Mouse (Mus musculus) hindbrain, embryonic 16.5 days (tissue): ENCODE data around the gene Gclc. TPM values are rescaled to one million over a fixed set of nuclear protein-coding genes. Genes with fewer than 3 reads are reported as not detected.

Experiments used
- ATAC-seq: fragments of 200-750 bp; cut with Nextera tagmentation; 2 replicates; pipeline ENCODE4 v1.8.0; 2017; ENCODE audit warnings: moderate TSS enrichment, moderate library complexity
- H3K27ac ChIP-seq: fragments of 300-500 bp; sonication (generic); 2 replicates; pipeline ENCODE4 v1.5.1; 2014; ENCODE audit warnings: low read depth, mild to moderate bottlenecking, control low read depth, low read length, moderate library complexity
- H3K27me3 ChIP-seq: fragments of 300-500 bp; sonication (generic); replicated peaks from 2 replicates; pipeline ENCODE4 v1.6.1; 2014; ENCODE audit warnings: low read length; ENCODE audit not compliant: control insufficient read depth, insufficient read depth
- H3K36me3 ChIP-seq: fragments of 300-500 bp; sonication (generic); 2 replicates; pipeline ENCODE4 v1.6.1; 2014; ENCODE audit warnings: mild to moderate bottlenecking, low read length, moderate library complexity, mixed read lengths; ENCODE audit not compliant: control insufficient read depth, insufficient read depth
- H3K4me1 ChIP-seq: fragments of 300-500 bp; sonication (generic); 2 replicates; pipeline ENCODE4 v1.6.1; 2014; ENCODE audit warnings: low read depth, low read length; ENCODE audit not compliant: control insufficient read depth, insufficient read depth
- H3K4me2 ChIP-seq: fragments of 300-500 bp; sonication (generic); 2 replicates; pipeline ENCODE4 v1.6.1; 2014; ENCODE audit warnings: mild to moderate bottlenecking, low read length, control low read depth, moderate library complexity
- H3K4me3 ChIP-seq: fragments of 300-500 bp; sonication (generic); 2 replicates; pipeline ENCODE4 v1.5.1; 2014; ENCODE audit warnings: mild to moderate bottlenecking, low read length, control low read depth, moderate library complexity
- H3K9ac ChIP-seq: fragments of 300-500 bp; sonication (generic); 2 replicates; pipeline ENCODE4 v1.6.1; 2014; ENCODE audit warnings: low read depth, mild to moderate bottlenecking, control low read depth, low read length, moderate library complexity
- H3K9me3 ChIP-seq: fragments of 300-500 bp; sonication (generic); 2 replicates; pipeline ENCODE4 v1.6.1; 2014; ENCODE audit warnings: mild to moderate bottlenecking, low read length, moderate library complexity; ENCODE audit not compliant: control insufficient read depth
- WGBS: fragments of 180-500 bp; shearing (Covaris S2); extraction: QIAGEN DNeasy Blood & Tissue Kit; methylation state at CpG from one replicate; pipeline ENCODE4 v1.1.7; 2014; 5-methylcytosine and 5-hydroxymethylcytosine counted together
- polyA plus RNA-seq: library from polyadenylated mRNA; unstranded; fragments of >200 nt; fragmentation: Nextera tagmentation; extraction: Ambion mirVana; gene quantifications from 2 replicates; pipeline ENCODE4 v1.2.1, GENCODE M21; 2015

The Gclc gene
- polyA plus RNA-seq, 1 experiment from 2014 or later, result 14.1 TPM

GRCm38 (mm10) chr9:77789615-77790348 lies 35.4 kb downstream of the Gclc start:
- peaks cover 15% of the 10 kb centered on the region for H3K36me3 ChIP-seq
- no peak overlapping the region for H3K27ac ChIP-seq
- H3K9me3 ChIP-seq, result no peaks in the 10 kb centered on the region
- H3K9ac ChIP-seq, result no peak overlapping the region
- 51% methylated on average over 12 of the region's 12 CpGs for WGBS
- peak; percentile 88 for ATAC-seq
- H3K4me2 ChIP-seq, result no peak overlapping the region
- no peak overlapping the region for H3K4me3 ChIP-seq
- no peaks in the 10 kb centered on the region for H3K27me3 ChIP-seq
- no peaks in the 10 kb centered on the region for H3K4me1 ChIP-seq

GRCm38 (mm10) chr9:77793838-77794237 lies 39.5 kb downstream of the Gclc start:
- WGBS, result 28% methylated on average over 3 of the region's 3 CpGs
- H3K36me3 ChIP-seq, result peaks cover 6% of the 10 kb centered on the region
- H3K9ac ChIP-seq, result no peak overlapping the region
- no peak overlapping the region for H3K4me3 ChIP-seq
- no peaks in the 10 kb centered on the region for H3K4me1 ChIP-seq
- no peak overlapping the region for H3K27ac ChIP-seq
- H3K9me3 ChIP-seq, result no peaks in the 10 kb centered on the region
- H3K4me2 ChIP-seq, result no peak overlapping the region
- no peak for ATAC-seq
- H3K27me3 ChIP-seq, result no peaks in the 10 kb centered on the region

GRCm38 (mm10) chr9:77802461-77802860 lies 48.1 kb downstream of the Gclc start:
- H3K4me2 ChIP-seq, result no peak overlapping the region
- H3K4me1 ChIP-seq, result peaks cover 3% of the 10 kb centered on the region
- H3K27ac ChIP-seq, result no peak overlapping the region
- no peak overlapping the region for H3K4me3 ChIP-seq
- no peak for ATAC-seq
- no peaks in the 10 kb centered on the region for H3K36me3 ChIP-seq
- no peaks in the 10 kb centered on the region for H3K27me3 ChIP-seq
- H3K9ac ChIP-seq, result no peak overlapping the region
- no peaks in the 10 kb centered on the region for H3K9me3 ChIP-seq
- WGBS, result 58% methylated on average over 7 of the region's 7 CpGs

GRCm38 (mm10) chr9:77806426-77806825 lies 52.1 kb downstream of the Gclc start:
- Histone ChIP-seq H3K36me3 (no peaks in the 10 kb centered on the region), H3K9me3 (no peaks in the 10 kb centered on the region), H3K27me3 (no peaks in the 10 kb centered on the region), H3K4me2 (peak overlapping the region; percentile 56), H3K27ac (no peak overlapping the region), H3K4me3 (peak overlapping the region; percentile 18), H3K4me1 (peaks cover 3% of the 10 kb centered on the region), H3K9ac (peak overlapping the region; percentile 50; the same call in 1 of the 2 replicates)
- WGBS, result 37% methylated on average over 3 of the region's 3 CpGs
- ATAC-seq, result peak; percentile 68

GRCm38 (mm10) chr9:77806842-77807668 lies 52.7 kb downstream of the Gclc start:
- peak; percentile 92 for ATAC-seq
- Histone ChIP-seq H3K4me2 (peak overlapping the region; percentile 56), H3K4me1 (peaks cover 3% of the 10 kb centered on the region), H3K36me3 (no peaks in the 10 kb centered on the region), H3K27me3 (no peaks in the 10 kb centered on the region), H3K9me3 (no peaks in the 10 kb centered on the region), H3K9ac (peak overlapping the region; percentile 50; the same call in 1 of the 2 replicates), H3K4me3 (peak overlapping the region; percentile 18), H3K27ac (no peak overlapping the region)
- 15% methylated on average over 12 of the region's 12 CpGs for WGBS

GRCm38 (mm10) chr9:77808481-77808880 lies 54.1 kb downstream of the Gclc start:
- Histone ChIP-seq H3K4me2 (no peak overlapping the region), H3K36me3 (no peaks in the 10 kb centered on the region), H3K9ac (no peak overlapping the region), H3K27ac (no peak overlapping the region), H3K4me3 (no peak overlapping the region), H3K4me1 (peaks cover 3% of the 10 kb centered on the region), H3K9me3 (no peaks in the 10 kb centered on the region), H3K27me3 (no peaks in the 10 kb centered on the region)
- ATAC-seq, result no peak
- 80% methylated on average over 6 of the region's 6 CpGs for WGBS

GRCm38 (mm10) chr9:77818858-77819257 lies 64.5 kb downstream of the Gclc start:
- Histone ChIP-seq H3K27ac (no peak overlapping the region), H3K36me3 (no peaks in the 10 kb centered on the region), H3K4me2 (no peak overlapping the region), H3K9me3 (no peaks in the 10 kb centered on the region), H3K27me3 (no peaks in the 10 kb centered on the region), H3K9ac (no peak overlapping the region), H3K4me3 (no peak overlapping the region), H3K4me1 (no peaks in the 10 kb centered on the region)
- no peak for ATAC-seq
- WGBS, result 75% methylated on average over 7 of the region's 7 CpGs

GRCm38 (mm10) chr9:77819318-77819717 lies 65.0 kb downstream of the Gclc start:
- no peak for ATAC-seq
- H3K4me2 ChIP-seq, result no peak overlapping the region

GRCm38 (mm10) chr9:77820836-77821235 lies 66.5 kb downstream of the Gclc start:
- no peaks in the 10 kb centered on the region for H3K9me3 ChIP-seq
- H3K4me1 ChIP-seq, result no peaks in the 10 kb centered on the region
- ATAC-seq, result no peak
- H3K27ac ChIP-seq, result no peak overlapping the region
- 74% methylated on average over 4 of the region's 4 CpGs for WGBS
- H3K9ac ChIP-seq, result no peak overlapping the region
- H3K4me3 ChIP-seq, result no peak overlapping the region
- H3K4me2 ChIP-seq, result no peak overlapping the region
- no peaks in the 10 kb centered on the region for H3K27me3 ChIP-seq
- no peaks in the 10 kb centered on the region for H3K36me3 ChIP-seq

More at GRCm38 (mm10) chr9:77819318-77819717, 65.0 kb downstream of the Gclc start:
- Histone ChIP-seq H3K4me1 (no peaks in the 10 kb centered on the region), H3K9me3 (no peaks in the 10 kb centered on the region), H3K9ac (no peak overlapping the region), H3K27ac (no peak overlapping the region), H3K36me3 (no peaks in the 10 kb centered on the region), H3K27me3 (no peaks in the 10 kb centered on the region), H3K4me3 (no peak overlapping the region)
- 86% methylated on average over 2 of the region's 2 CpGs for WGBS
